Mouse (Mus musculus) adipocyte (in vitro differentiated cells): ENCODE measurements around the gene Fam214a.

Source experiments
- DNase-seq: peaks from one replicate; pipeline ENCODE4 v3.0.0-alpha.2; 2016; ENCODE audit warnings: low spot score

Gene Fam214a

DNA sequence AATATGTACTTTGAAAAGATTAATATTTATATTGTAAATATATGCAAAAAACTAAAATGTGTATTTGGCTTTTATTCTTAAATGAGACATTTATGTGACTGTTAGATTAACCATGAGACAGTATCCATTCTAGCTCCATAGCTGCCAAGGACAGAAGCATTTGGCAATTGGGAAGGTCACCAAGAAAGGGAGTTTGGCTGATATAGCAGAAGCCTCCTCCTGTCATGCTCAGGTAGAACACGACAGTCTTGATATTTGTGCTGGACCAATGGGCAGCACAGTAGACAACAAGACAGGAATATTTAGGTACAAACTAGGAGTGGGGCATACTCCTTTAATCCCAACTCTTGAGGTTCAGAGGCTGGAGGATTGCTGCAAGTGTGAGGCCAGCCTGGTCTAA, 79.7 kb downstream of the Fam214a start:
- DNase-seq = no peak

DNA sequence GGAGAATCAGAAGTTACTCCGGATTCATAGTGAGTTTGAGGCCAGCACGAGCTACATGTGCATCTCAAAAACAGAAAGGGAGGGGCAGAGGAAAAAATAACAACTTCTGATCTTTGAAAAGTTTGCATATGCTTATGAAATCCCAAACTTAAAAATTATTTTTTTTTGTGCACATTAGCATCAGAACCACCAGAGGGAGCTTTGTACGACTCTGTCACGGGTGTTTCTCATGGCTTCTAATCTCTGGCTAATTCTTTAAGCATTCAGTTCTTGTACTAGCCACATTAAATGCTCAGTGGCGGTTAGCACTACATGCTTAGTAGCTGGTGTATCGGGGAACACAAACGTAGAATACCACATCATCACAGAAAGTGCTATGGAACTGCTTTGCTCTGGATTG, 80.5 kb downstream of the Fam214a start:
- DNase-seq = peak; percentile 69

DNA sequence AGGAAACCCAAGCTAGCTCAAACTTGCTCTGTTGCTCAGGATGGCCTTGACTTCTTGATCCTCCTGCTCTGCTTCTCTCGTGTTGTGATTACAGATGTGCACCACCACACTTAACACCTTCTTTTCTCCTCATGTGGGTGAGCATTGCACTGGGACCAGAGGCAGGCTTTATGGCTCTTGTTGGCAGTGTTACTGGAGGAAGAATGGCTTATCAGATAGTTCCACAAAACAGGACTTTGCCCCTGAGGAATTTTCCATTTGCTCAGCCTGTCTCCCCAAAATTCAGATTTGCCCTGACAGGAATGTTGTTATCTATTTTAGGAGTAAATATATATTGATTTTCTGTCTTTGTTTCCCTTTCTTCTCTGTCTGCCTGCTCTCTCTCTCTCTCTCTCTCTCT, 82.0 kb downstream of the Fam214a start:
- no peak for DNase-seq

DNA sequence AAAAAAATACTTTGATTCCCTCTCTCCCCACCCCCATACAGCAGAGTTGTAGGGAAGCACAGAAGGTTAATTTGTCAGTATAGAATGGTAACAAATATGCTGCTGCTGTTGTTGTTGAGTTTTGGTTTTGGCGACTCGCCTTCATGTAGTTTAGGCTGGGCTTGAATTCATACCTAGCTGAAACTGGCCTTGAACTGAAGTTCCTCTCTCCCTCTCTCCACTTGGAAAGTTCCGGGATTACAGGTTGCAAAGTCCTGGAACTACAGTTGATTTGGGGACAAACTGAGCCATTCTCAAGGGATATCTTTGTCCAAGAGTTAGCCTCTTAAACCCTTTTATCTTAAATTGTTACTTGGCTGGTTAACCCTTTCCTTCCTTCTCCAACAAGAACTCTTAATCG, 83.3 kb downstream of the Fam214a start:
- DNase-seq = no peak

DNA sequence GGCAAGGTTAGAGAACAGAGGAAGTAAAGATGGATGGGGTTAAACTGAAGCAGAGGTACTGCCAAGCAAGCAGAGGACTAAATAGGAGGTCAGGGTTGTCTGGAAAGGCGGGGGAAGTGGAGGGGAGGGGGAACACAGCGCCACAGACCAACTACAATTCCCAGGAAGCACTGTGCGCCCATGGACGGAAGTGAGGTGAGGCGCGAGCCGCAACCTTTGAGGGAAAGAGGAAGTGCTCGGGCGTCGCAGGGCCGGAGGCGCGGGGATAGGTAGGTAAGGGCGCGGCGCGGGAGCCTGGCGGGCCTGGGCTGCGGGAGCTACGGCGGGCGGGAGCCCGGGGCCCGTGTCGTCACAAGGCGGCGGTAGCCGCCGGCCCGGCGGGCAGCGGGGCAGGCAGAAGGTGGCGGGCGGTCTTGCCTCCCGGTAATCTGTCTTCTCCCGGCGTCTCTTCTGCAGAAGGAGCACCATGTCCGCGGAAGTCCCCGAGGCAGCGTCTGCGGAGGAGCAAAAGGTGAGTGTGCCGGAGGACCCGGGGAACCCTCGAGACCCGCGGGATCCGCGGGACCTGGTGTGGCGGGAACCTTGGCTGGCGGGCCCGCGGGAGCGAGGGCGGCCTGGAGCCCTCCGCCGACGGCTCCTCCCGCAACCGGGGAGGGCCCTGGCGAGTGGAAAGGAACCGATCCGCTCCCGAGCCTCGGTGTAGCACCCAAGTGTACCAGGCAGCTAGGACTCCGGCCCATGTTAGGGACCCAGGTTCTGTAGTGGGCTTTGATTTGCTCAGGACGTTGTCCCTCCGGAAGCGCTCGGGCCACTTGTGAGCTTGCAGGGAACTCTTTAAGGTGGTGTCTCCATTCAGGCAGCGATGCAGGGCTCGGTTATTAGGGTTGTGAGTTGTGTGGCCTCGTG, 85.0 kb downstream of the Fam214a start, which contains the start of gene Arpp19:
Gene Arpp19, plus strand, starts transcription at position 164 of the 906 bp plus-strand sequence.
- DNase-seq = peak; percentile 87

DNA sequence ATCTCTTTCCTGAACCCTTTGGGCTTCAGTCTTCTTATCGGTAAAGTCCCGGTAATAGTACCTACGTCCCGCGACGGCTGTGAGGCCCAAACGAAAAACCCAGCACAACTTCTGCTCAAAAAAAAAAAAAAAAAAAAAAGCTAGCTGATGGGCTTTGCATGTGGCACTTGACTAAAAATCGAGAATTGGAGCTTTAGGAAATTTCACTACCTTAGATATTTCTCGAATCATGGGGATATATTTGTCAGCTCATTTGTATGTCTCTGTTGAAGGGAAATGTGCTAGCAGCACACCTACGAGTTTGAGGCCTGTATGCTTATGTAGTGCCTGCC, 85.6 kb downstream of the Fam214a start:
- no peak for DNase-seq

DNA sequence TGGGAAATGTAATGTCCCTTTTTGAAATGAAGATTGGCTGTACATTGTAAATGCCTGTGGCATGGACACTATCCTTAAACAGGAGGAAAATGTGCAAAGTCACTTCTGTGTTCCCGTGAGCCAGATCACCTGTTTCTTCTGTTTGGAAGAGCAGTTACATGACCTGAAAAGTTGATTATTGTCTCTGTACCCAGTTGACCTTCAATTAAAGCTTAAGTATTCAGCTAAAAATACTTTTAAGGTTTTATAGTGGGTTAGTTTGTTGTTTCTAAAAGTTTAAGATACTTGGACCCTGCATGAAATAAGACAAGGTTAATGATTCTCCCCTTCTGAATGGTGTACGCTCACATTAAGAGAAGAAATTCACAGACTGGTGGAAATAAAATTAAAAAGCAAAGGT, 87.9 kb downstream of the Fam214a start:
- DNase-seq = no peak

DNA sequence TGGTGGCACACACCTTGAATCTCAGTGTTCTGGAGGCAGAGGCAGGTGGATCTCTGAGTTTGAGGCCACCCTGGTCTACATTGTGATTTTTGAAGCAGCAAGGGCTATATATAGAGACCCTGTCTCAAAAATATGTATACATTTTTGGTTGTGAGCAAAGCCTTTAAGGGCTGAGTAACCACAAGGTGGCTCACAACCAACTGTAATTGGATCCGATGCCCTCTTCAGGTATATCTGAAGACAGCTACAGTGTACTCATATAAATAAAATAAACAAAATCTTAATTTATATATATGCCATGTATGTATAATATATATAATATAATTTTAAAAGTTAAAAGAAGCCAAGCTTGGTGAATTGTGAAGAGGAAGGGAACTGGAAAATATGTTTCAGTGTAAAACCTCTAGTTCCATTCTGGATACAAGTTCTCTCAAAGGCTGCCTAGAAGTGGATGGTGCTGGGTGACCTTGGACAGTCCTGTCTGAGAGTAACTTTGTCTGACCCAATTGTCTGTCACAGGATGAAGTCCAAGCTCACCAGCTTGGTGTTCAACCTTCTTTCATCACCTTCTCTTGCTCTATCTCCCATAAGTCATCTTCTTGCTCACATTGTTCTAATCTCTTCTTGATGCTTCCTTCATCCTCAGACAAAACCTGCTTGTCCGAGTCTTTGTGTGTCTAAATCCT, 89.3 kb downstream of the Fam214a start:
- DNase-seq = no peak

DNA sequence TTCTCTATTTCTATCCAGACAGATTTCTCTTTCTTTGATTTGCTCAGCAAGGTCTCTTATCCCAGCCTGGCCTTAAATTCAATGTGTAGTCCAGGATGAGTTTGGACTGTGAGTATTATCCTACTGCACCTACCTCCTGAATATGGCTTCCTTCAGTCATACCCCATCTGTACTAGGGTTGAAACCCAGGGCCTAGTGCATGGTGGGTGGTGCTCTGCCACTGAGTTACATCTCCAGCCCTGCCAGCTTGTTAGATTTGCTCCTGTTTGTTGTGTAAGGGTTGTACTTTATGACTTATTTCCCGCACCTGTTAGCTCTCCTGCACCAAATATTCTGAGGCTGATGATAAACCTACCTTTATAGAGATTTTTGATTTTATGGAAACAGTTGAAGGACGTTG, 90.5 kb downstream of the Fam214a start:
- no peak for DNase-seq

DNA sequence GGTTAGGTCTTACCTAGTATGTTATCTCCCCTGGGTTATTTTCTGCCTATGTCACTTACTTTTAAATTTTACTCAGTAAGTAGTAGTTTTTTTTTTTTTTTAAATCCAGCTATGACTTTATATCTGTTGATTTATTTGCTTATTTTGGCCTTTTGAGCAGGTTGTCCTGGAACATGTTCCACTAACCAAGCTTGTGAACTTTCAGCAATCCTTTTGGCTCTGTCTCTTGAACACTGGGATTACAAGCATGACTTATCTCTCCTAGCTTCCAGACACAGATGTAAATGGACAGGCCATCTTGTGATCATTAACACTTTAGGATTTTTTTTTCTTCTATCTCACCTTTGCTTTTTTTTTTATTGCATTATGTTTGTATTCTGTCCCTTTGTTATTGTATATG, 94.4 kb downstream of the Fam214a start:
- DNase-seq = peak; percentile 61

DNA sequence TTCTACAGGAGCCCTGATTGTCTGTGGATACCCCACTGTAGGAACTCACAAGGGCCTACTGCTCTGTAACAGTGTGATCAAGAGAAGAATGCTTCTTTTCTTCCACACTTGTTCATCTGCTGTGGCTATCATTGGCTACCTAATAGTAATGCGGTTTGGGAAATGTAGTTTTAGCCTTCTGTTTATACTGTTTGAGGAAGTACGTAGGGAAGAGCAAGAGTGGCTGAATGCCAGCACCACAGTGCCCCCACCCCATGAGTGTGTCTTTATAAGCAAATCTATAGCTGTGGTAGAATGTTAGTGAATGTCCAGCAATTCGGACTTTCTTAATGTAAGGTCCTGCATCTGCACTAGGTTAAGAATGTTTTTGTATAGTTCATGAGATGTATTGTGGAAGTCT, 96.4 kb downstream of the Fam214a start:
- no peak for DNase-seq

DNA sequence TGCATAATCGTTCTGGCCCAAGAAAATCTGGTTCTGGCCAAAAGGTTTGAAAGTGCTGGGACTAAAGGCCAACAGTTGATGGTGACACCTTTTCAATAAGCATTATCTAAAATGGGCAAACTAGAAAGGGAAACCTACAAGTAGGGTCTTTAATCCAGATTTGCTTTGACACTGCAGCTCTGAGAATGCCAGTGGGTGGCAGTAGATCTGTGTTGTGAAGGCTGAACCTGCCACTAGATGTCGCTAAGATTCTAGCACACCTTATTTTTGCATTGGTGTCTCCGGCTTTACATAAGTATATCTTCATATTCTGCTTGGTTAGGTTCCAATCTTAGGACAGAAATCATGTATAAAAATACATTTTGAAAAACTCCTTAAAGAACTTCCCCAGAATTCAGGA, 97.3 kb downstream of the Fam214a start:
- peak; percentile 81 for DNase-seq

DNA sequence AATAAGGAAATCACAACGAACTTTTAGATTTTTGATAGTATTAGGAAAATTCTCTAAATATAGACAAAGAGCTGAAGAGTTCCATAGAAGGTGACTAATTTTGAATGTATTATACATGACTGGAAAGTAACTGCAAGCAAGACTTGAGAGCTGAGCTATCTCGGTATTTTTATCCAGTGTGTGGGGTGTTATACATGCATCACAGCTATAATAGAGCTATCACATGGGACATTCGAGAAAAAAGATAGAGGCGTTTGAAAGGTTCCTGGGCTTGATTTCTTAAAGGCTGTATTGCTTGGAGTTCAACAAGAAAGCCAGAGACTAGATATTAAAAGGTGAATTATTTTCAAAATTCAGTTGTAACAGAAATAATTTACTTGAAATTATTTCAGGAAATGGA, 99.2 kb downstream of the Fam214a start:
- DNase-seq = no peak

DNA sequence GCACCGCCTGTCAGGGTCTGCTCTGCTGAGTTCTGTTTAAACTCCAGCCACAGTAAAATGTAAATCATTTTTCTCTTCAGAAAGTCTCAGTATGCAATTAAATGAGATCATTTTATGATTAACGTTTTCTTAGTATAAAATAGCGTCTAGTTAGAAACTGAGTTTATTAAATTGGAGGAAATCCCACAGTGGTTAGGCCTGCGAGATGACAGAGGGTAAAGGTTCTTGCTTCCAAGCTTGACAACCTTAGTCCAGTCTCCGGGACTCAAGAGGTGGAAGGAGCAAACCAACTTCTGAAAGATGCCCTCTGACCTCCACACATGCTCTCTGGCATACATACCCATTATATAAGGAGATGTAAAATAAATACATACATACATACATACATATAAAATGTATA, 102.4 kb downstream of the Fam214a start:
- no peak for DNase-seq

DNA sequence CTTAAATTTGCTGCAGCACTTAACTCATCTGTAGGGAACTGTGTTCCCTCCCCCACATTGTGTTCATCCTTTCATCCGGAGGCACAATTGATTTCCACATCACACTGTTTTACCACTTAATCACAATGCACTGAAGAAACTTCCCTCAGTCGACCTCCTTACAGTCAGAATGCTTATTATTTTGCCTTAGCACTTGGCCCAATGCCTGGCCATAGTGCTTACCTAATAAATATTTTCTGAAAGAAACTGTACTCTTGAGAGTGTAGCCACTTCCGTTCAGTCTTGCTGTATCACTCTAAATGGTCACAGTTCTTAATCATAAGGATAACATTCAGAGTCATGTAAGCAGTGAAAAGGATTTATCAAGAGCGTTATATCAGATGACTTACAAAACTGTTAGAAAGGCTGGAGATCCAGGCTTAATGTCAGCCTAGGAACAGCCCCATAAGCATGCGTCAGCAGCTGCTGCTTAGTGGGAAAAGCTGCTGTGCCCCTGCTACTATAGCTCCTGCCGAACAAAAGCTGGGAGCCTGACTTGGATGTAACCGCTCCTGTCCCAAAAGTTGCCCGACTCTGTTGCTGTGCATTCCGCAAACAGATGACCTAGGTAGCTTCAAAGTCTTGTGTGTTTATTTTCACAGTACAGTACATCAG, 112.1 kb downstream of the Fam214a start:
- DNase-seq = peak; percentile 35

DNA sequence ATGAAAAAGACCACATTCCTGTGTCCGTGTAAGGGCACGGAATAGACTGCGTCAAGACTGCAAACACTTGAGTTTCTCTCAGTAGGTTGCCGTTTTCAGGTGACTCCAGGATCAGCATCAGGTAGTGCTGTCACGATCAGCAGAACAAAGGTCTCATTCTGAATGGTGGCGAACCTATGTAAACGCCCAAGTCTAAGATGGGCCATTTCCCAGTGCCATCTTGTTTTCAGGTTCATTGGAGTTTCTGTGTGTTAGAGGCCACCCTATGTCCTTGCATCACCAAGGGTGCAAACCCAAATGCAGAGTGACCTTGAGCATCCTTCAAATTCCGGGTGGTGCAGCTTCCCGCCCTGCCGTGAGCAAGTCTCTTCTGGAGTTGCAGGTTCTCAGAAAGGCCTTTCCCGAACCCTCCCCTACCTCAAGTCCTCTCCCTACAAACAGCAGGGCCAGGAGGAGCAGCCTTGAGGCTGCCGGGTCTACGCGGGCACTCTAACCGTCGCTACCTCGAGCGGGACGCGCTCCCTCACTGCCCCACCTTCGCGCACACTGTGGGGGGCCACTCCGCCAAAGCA, 117.9 kb downstream of the Fam214a start, which contains the start of gene Myo5a:
Gene Myo5a, plus strand, starts transcription at position 559 of the 572 bp plus-strand sequence.
- DNase-seq = no peak

DNA sequence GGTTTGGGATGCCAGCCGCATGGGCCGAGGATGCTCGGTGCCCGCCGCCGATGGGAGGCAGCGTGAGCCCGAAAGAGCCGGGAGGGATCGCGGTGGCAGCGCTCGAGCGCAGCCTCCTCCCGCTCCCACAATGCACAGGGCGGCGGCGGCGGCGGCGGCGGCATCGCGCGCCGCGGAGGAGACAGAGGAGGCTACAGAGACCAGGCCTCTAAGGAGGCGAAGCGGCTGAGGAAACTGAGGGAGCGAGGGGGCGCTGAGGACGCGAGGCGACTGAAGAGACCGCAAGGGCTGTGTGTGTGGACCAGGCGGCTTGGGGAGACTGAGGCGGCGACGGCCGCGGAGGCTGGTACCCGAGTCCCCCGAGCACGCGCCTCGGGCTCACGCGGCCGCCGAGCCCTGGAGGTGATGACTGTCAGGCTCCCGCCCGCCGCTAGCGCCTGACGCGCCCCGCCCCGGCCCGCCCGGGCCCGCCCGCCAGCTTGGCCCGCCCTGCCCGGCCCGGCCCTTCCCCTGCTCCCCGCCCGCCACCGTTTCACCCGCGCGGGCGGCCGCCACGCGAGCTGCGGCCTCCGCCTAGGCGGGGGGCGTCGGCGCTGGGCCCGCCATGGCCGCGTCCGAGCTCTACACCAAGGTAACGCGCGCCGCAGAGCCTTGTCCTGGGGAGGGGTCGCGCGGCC, 118.5 kb downstream of the Fam214a start:
- DNase-seq = peak; percentile 73

DNA sequence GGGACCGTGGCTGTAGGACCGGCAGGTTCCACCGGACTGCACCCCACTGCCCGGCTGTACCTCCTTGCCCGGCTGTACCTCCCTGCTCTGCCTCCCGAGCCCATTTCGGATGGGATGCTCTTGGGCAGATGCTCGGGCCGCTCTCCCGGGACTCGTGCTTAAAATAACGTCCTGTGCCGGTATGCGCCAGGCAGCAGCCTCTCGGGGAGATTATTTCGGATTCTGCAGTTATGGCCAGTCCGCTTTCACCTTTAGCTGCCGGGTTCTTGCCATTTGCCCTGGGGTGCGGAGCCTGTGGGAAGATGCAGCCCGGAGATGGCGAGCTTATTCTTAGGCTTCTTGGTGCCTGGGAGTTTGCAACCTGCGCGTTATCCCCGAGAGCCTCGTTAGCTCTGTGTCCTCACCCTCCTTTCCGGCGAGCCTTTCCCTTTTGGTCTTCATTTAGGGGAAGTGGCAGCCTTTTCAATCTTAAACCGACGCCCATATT, 119.1 kb downstream of the Fam214a start:
- peak; percentile 42 for DNase-seq

DNA sequence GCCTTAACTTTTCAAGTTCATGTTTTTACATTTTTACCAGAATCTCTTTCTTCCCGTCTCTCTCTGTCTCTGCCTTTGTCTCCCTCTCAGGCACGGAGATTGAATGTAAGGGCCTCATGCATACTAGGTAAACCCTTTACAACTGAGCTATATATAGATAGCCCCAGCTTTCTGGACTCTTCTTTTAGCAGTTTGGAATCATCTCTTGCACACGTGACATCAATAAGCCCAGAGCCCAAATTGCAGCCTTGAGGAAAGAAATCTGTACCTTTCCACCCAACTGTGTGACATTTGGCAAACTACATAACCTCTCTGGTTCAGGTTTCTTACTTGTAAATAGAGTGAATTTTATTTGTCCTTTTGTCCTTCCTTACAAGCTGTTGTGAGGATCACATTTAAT, 119.7 kb downstream of the Fam214a start:
- DNase-seq = no peak

DNA sequence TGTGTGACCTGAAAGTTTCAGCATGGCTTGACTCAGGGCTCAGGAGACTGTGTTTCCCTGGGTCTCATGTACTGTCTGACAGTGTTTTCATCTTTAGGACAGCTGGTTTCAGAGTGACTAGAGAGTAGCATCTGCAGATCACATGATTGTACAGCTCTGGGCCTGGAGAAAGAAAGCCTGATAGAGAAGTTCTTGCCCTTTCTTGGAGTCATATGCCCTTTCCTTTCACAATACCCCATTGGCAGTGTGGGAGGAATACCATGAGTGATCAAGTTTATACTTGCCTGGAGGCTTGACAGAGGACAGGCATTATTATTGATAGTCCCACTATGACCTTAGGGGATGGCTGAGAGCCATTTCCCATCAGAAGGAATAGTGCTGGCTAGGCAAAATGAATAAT, 124.5 kb downstream of the Fam214a start:
- DNase-seq = peak; percentile 84
